Mouse (Mus musculus) cortical plate, adult 2 months (tissue): ENCODE results near the gene Zbtb16.

Experiments
- CTCF ChIP-seq: fragments of 200-500 bp; IDR thresholded peaks from 2 replicates; pipeline ENCODE4 v1.5.1; 2011; ENCODE audit warnings: mild to moderate bottlenecking, control low read depth, low read length; ENCODE audit not compliant: insufficient read depth; ENCODE audit errors: extremely low read depth
- POLR2A ChIP-seq: fragments of 200-500 bp; IDR thresholded peaks from 2 replicates; pipeline ENCODE4 v1.6.1; 2011; ENCODE audit warnings: mild to moderate bottlenecking, low read length, control low read depth; ENCODE audit not compliant: insufficient read depth; ENCODE audit errors: extremely low read depth

GRCm38 (mm10) chr9:48733817-48734544 lies 102.0 kb downstream of the Zbtb16 start:
- TF ChIP-seq CTCF: no peak
- TF ChIP-seq POLR2A: no peak
